Mouse (Mus musculus): ENCODE measurements around the gene Tgfbr2. TPM values are rescaled to one million over a fixed set of nuclear protein-coding genes. Genes with fewer than 3 reads are reported as not detected.
"Not testable (repeated sequence)": the region's sequence is repeated elsewhere in the genome, so short reads cannot be mapped to it uniquely, and the experiment has no call there.

Tgfbr2 gene
- polyA plus RNA-seq, 1 experiment: 45.8 TPM

DNA sequence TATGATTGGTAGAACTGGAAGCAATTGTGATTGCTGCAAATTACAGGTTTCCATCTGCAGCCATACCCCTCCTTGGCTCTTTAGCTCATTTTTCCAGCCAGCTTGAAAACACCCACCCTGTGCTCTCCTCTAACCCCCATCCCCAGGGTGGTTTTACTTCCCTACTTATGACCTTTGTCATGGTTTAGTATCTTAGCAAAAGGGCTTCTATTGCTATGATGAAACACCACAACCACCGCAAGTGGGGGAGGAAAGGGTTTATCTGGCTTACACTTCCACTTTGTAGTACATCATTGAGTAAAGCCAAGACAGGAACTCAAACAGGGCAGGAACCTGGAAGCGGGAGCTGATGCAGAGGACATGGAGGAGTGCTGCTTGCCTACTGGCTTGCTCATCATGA is 97.7 kb downstream of the Tgfbr2 start:
- no peak for DNase-seq
- Histone ChIP-seq H3K36me3 (ENCODE audit: control insufficient read depth, insufficient read depth, low read length) (no peaks in the 10 kb centered on the region), H3K27me3 (replicated peaks; ENCODE audit: control insufficient read depth, insufficient read depth, low read length) (no peaks in the 10 kb centered on the region), H3K4me1 (ENCODE audit: control insufficient read depth, insufficient read depth, low read length) (no peaks in the 10 kb centered on the region), H3K27ac (ENCODE audit: insufficient read depth, low read depth, low read length) (no peak overlapping the region), H3K4me3 (ENCODE audit: insufficient read depth, low read depth, low read length) (no peak overlapping the region)
- WGBS: 85% methylated on average over 2 of the region's 2 CpGs
- TF ChIP-seq POLR2A (IDR thresholded peaks at IDR 0.05; ENCODE audit: low read depth, low read length) (no peak), CTCF (conservative IDR thresholded peaks at IDR 0.05; ENCODE audit: insufficient read depth, insufficient read length, low read depth, low read length) (no peak)

DNA sequence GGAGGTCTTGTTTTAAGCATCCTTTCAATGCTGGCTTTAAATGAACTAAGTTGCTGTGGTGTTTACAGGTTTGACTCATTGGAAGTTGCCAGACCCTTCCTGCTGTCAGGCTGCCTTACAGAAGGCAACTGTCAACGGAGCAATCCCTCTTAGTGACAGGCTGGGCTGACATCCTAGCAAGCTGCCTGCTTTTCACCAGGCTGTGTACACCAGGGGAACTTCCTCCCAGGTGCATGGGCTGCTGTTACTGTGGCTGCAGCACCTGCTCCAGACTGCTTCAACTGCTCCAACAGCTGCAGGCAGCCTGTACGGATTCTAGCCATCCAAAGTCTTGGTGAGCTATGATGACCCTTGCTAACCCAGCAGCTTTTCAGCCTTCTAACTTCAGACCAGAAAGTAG is 98.2 kb downstream of the Tgfbr2 start:
- no peak for TF ChIP-seq CTCF (conservative IDR thresholded peaks at IDR 0.05; ENCODE audit: insufficient read depth, insufficient read length, low read depth, low read length)
- H3K36me3 ChIP-seq (ENCODE audit: control insufficient read depth, insufficient read depth, low read length): no peaks in the 10 kb centered on the region
- H3K27me3 ChIP-seq (replicated peaks; ENCODE audit: control insufficient read depth, insufficient read depth, low read length): no peaks in the 10 kb centered on the region
- DNase-seq: no peak
- H3K4me3 ChIP-seq (ENCODE audit: insufficient read depth, low read depth, low read length): no peak overlapping the region
- H3K27ac ChIP-seq (ENCODE audit: insufficient read depth, low read depth, low read length): no peak overlapping the region
- WGBS: 81% methylated on average over 2 of the region's 2 CpGs
- no peaks in the 10 kb centered on the region for H3K4me1 ChIP-seq (ENCODE audit: control insufficient read depth, insufficient read depth, low read length)

DNA sequence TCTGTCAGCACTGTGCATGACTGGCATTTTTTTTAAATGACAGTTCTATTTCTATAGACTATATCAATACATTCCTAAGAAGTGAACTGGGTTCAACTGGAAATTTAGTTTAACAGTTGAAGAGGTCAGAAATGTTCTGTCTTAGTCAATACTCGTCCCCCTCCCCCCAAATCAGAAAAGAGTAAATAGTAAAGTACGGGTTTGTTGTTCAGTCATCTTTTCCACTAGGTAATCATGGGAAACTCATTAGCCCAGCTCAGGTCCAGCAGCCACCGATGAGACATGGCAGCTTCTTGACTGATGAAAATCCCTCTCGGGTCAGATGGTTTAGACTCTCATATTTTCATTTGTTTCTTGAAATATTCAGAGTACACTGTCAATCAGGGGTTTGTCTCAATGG is 99.0 kb downstream of the Tgfbr2 start:
- TF ChIP-seq CTCF (conservative IDR thresholded peaks at IDR 0.05; ENCODE audit: insufficient read depth, insufficient read length, low read depth, low read length): no peak
- TF ChIP-seq POLR2A (IDR thresholded peaks at IDR 0.05; ENCODE audit: low read depth, low read length): no peak
- DNase-seq: no peak
- WGBS: 80% methylated on average over 4 of the region's 4 CpGs
- Histone ChIP-seq H3K27me3 (replicated peaks; ENCODE audit: control insufficient read depth, insufficient read depth, low read length) (no peaks in the 10 kb centered on the region), H3K4me1 (ENCODE audit: control insufficient read depth, insufficient read depth, low read length) (no peaks in the 10 kb centered on the region), H3K36me3 (ENCODE audit: control insufficient read depth, insufficient read depth, low read length) (no peaks in the 10 kb centered on the region), H3K4me3 (ENCODE audit: insufficient read depth, low read depth, low read length) (no peak overlapping the region), H3K27ac (ENCODE audit: insufficient read depth, low read depth, low read length) (no peak overlapping the region)

DNA sequence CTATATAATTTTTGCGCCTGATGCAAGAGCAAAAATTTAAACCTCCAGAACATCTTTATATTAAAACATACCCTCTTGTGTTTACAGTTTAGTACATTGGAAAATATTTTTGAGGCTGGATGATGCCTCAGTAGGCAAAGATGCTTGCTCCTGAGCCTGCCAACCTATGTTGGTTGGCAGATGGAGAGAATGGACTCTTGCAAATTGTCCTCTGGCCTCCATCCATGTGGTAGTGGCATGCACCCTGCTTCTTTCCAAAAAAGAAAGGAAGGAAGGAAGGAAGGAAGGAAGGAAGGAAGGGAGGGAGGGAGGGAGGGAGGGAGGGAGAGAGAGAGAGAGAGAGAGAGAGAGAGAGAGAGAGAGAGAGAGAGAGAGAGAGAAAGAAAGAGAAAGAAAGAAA is 103.6 kb downstream of the Tgfbr2 start:
- DNase-seq; H3K27me3 ChIP-seq (replicated peaks; ENCODE audit: control insufficient read depth, insufficient read depth, low read length); H3K36me3 ChIP-seq (ENCODE audit: control insufficient read depth, insufficient read depth, low read length); H3K4me3 ChIP-seq (ENCODE audit: insufficient read depth, low read depth, low read length); H3K27ac ChIP-seq (ENCODE audit: insufficient read depth, low read depth, low read length); H3K4me1 ChIP-seq (ENCODE audit: control insufficient read depth, insufficient read depth, low read length): not testable (repeated sequence)
- 98% methylated on average over 1 of the region's 1 CpGs for WGBS

DNA sequence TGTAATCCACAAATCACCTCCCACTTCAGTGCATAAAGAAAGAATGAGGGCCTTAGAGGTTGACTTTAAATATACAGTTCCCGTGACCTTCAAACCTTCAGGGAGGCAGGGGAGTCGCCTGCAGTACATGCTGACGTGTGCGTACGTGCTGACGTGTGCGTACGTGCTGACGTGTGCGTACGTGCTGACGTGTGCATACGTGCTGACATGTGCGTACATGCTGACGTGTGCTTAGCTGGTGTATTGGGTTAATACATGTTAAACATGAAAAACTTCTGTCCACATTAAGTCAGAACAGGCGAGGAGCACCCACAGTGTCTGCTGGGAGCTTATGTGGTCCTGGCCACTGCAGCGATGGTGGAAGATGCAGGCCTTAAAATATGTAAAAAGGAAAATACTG is 110.4 kb downstream of the Tgfbr2 start:
- no peak for DNase-seq
- no peak for TF ChIP-seq CTCF (conservative IDR thresholded peaks at IDR 0.05; ENCODE audit: insufficient read depth, insufficient read length, low read depth, low read length)
- no peak for TF ChIP-seq POLR2A (IDR thresholded peaks at IDR 0.05; ENCODE audit: low read depth, low read length)
- no peak overlapping the region for H3K4me3 ChIP-seq (ENCODE audit: insufficient read depth, low read depth, low read length)
- no peak overlapping the region for H3K27ac ChIP-seq (ENCODE audit: insufficient read depth, low read depth, low read length)
- 93% methylated on average over 17 of the region's 17 CpGs for WGBS
- no peaks in the 10 kb centered on the region for H3K27me3 ChIP-seq (replicated peaks; ENCODE audit: control insufficient read depth, insufficient read depth, low read length)
- H3K36me3 ChIP-seq (ENCODE audit: control insufficient read depth, insufficient read depth, low read length): no peaks in the 10 kb centered on the region
- no peaks in the 10 kb centered on the region for H3K4me1 ChIP-seq (ENCODE audit: control insufficient read depth, insufficient read depth, low read length)

DNA sequence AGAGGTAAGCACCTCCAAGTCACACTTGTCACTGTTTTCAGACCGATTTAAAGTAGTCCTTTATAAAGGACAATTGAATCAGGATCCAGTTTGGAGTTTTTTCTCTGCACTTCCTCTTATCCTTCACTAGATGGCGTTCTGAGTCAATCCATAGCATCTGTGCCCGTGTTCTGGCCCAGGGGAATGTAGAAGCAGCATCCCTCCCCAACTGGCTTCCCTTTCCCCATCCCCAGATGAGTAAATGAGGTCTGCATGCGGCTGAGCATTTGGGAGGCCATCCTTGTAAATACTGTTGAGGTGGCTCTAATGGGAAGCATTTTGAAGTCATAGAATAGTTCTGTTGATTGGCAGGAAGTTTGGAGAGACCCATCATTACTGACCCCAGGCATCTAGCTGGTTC is 114.5 kb downstream of the Tgfbr2 start:
- H3K27me3 ChIP-seq (replicated peaks; ENCODE audit: control insufficient read depth, insufficient read depth, low read length): no peaks in the 10 kb centered on the region
- DNase-seq: peak; percentile 19
- no peak overlapping the region for H3K4me3 ChIP-seq (ENCODE audit: insufficient read depth, low read depth, low read length)
- TF ChIP-seq CTCF (conservative IDR thresholded peaks at IDR 0.05; ENCODE audit: insufficient read depth, insufficient read length, low read depth, low read length) (peak; percentile 72), POLR2A (IDR thresholded peaks at IDR 0.05; ENCODE audit: low read depth, low read length) (no peak)
- H3K27ac ChIP-seq (ENCODE audit: insufficient read depth, low read depth, low read length): no peak overlapping the region
- H3K36me3 ChIP-seq (ENCODE audit: control insufficient read depth, insufficient read depth, low read length): no peaks in the 10 kb centered on the region
- no peaks in the 10 kb centered on the region for H3K4me1 ChIP-seq (ENCODE audit: control insufficient read depth, insufficient read depth, low read length)
- WGBS: 14% methylated on average over 4 of the region's 4 CpGs

DNA sequence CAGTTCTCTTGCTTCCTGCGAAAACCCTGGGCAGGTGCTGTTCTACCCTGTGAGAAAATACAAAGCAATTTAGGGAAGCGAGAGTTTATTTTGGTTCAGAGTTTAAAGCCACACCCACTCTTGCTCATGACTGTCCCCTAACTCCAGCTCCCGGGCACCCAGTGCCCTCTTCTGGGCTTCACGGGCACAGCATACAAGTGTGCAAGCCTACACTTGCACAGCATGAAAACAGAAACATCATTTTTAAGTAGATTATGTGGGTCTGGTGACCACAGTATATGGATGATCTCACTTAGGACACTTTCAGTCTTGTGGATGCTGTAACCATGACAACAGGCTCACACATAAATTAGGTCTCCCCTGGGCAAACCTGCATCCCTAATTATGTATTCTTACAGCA is 116.0 kb downstream of the Tgfbr2 start:
- Histone ChIP-seq H3K27me3 (replicated peaks; ENCODE audit: control insufficient read depth, insufficient read depth, low read length) (no peaks in the 10 kb centered on the region), H3K36me3 (ENCODE audit: control insufficient read depth, insufficient read depth, low read length) (no peaks in the 10 kb centered on the region), H3K27ac (ENCODE audit: insufficient read depth, low read depth, low read length) (no peak overlapping the region), H3K4me1 (ENCODE audit: control insufficient read depth, insufficient read depth, low read length) (no peaks in the 10 kb centered on the region), H3K4me3 (ENCODE audit: insufficient read depth, low read depth, low read length) (no peak overlapping the region)
- TF ChIP-seq POLR2A (IDR thresholded peaks at IDR 0.05; ENCODE audit: low read depth, low read length) (no peak), CTCF (conservative IDR thresholded peaks at IDR 0.05; ENCODE audit: insufficient read depth, insufficient read length, low read depth, low read length) (peak; percentile 28; the same call in 1 of the 2 replicates)
- WGBS: 56% methylated on average over 4 of the region's 4 CpGs
- no peak for DNase-seq

DNA sequence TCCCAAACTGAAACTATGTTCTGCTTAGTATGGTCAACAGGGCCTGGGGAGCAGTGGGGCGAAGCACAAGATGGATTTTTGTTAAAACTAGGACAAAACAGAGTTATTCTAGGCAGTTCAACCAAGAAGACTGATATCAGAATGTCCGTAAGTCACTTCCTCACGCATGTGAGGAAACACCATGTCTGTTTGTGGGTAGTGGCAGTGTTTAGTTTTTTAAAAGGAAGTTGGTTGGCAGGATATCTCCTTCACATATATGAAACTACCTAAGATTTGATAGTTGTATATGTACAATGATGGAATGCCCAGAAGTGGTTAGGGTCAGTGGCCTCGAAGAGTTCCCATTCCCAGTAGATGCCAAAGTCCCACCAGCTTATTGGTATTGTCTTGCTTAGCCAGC is 116.7 kb downstream of the Tgfbr2 start:
- Histone ChIP-seq H3K36me3 (ENCODE audit: control insufficient read depth, insufficient read depth, low read length) (no peaks in the 10 kb centered on the region), H3K27me3 (replicated peaks; ENCODE audit: control insufficient read depth, insufficient read depth, low read length) (no peaks in the 10 kb centered on the region), H3K4me3 (ENCODE audit: insufficient read depth, low read depth, low read length) (no peak overlapping the region), H3K27ac (ENCODE audit: insufficient read depth, low read depth, low read length) (no peak overlapping the region), H3K4me1 (ENCODE audit: control insufficient read depth, insufficient read depth, low read length) (no peaks in the 10 kb centered on the region)
- 92% methylated on average over 4 of the region's 4 CpGs for WGBS
- TF ChIP-seq CTCF (conservative IDR thresholded peaks at IDR 0.05; ENCODE audit: insufficient read depth, insufficient read length, low read depth, low read length): no peak
- TF ChIP-seq POLR2A (IDR thresholded peaks at IDR 0.05; ENCODE audit: low read depth, low read length): no peak
- no peak for DNase-seq

Data from kidney, adult 2 months (tissue).